In the genomic region with DNA sequence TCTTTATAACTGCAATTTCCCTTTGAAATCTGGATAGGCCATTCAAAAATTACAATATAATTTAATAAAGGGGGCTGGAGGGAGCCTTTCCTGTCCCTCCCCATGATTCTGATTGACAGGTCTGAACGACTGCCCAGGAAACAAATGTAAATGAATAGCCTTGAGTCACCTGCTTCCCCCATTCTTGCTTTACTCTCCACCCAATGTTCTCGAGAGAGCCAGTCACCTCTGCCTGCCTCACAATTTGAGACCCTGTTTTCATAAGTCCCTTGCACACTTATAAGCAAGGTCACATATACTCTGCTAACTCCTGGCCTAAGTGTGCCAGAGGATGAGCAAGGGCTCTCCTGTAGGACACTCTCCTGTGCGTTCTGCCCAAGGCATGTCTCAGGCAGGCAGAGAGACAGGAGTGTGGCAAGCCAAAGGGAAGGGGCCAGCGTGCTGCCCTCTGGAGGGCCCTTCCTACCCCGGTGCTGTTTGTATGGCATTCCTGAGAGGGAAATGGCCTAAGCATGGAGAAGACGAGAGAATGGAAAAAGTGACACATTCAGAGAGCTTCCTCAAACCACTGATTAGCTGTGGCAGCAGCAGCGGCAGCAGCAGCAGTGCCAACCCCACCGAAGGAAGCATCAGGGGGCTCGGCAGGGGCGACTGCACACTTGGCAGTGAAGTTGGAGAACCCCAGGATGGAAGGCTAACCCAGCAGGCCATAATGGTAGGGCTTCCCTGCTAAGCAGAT, we compare ENCODE assay signal across 9 mouse cellular contexts. TPM values are rescaled to one million over a fixed set of nuclear protein-coding genes. Genes with fewer than 3 reads are reported as not detected.
A peak's percentile ranks its signal among the peaks of the same experiment; 100 is the strongest.
DNase-seq lines count a peak whose midpoint lies in the region; ATAC-seq lines count a peak whose summit lies in the region.
"Had no signal": no experiment of that assay in that cellular context is flagged by ENCODE, and none has a peak within 500 bp of the region (broad histone marks: within the 10 kb centered on the region; RNA-seq: fewer than 3 reads in every experiment).

No protein-coding gene starts in this region.

- H3K36me3 ChIP-seq in forebrain, embryonic 15.5 days: no peaks in the 10 kb centered on the region
- H3K36me3 ChIP-seq in limb, embryonic 10.5 days: 0 out of 2 replicates have a peak, but pooled peaks cover 4% of the 10 kb centered on the region
- no peaks in the 10 kb centered on the region for H3K36me3 ChIP-seq in stomach, embryonic 14.5 days (ENCODE audit: control insufficient read depth, insufficient read depth, low read length)

- peak overlapping the region; percentile 39 for H3K27ac ChIP-seq in forebrain, embryonic 15.5 days (replicated peaks)
- H3K27ac ChIP-seq in limb, embryonic 10.5 days: peak overlapping the region; percentile 71
- H3K27ac ChIP-seq in stomach, embryonic 14.5 days (ENCODE audit: low read length): peak overlapping the region; percentile 64

- DNase-seq in left cerebral cortex, postnatal 4 days: peak; percentile 17
- DNase-seq in left cerebral cortex, adult 11 months (ENCODE audit: low spot score): no peak
- DNase-seq in limb, embryonic 10.5 days (ENCODE audit: low spot score): no peak
- no peak for DNase-seq in frontal cortex, postnatal 10 days (ENCODE audit: low spot score in 2 of 2)
- DNase-seq in right cerebral cortex, adult 2 months (ENCODE audit: low spot score in 2 of 2): no peak
- DNase-seq in gastrocnemius, postnatal 14 days: no peak
- DNase-seq: kidney, adult 9 months had no signal

- no peak overlapping the region for H3K9ac ChIP-seq in forebrain, embryonic 15.5 days (replicated peaks)
- H3K9ac ChIP-seq in stomach, embryonic 14.5 days (replicated peaks; ENCODE audit: low read depth, low read length): no peak overlapping the region; the same call in 1 of the 2 replicates

- intact Hi-C loops in left cerebral cortex, postnatal 4 days (cut with DNase I): no loop called here
- intact Hi-C loops in gastrocnemius, postnatal 14 days (cut with DNase I; ENCODE audit: low total_unique reads): no loop called here

- no peak overlapping the region for H3K4me2 ChIP-seq in forebrain, embryonic 15.5 days (replicated peaks)
- peak overlapping the region; percentile 22 for H3K4me2 ChIP-seq in stomach, embryonic 14.5 days (replicated peaks; ENCODE audit: low read depth, low read length)

- H3K4me1 ChIP-seq in forebrain, embryonic 15.5 days: peaks cover 69% of the 10 kb centered on the region
- H3K4me1 ChIP-seq in limb, embryonic 10.5 days: peaks cover 97% of the 10 kb centered on the region
- H3K4me1 ChIP-seq in stomach, embryonic 14.5 days (ENCODE audit: control insufficient read depth, insufficient read depth, low read length): peaks cover 79% of the 10 kb centered on the region

- ATAC-seq in forebrain, embryonic 15.5 days (replicated peaks): no peak
- no peak for ATAC-seq in stomach, embryonic 14.5 days (ENCODE audit: insufficient number of reproducible peaks, insufficient read depth, low FRiP score, low read depth)

- WGBS in forebrain, embryonic 15.5 days: 31% methylated on average over 10 of the region's 10 CpGs
- 31% methylated on average over 10 of the region's 10 CpGs for WGBS in limb, embryonic 10.5 days
- 28% methylated on average over 10 of the region's 10 CpGs for WGBS in stomach, embryonic 14.5 days

- no peaks in the 10 kb centered on the region for H3K27me3 ChIP-seq in forebrain, embryonic 15.5 days
- H3K27me3 ChIP-seq in limb, embryonic 10.5 days (ENCODE audit: low read depth, poor library complexity, severe bottlenecking): no peaks in the 10 kb centered on the region
- no peaks in the 10 kb centered on the region for H3K27me3 ChIP-seq in stomach, embryonic 14.5 days (ENCODE audit: control insufficient read depth, insufficient read depth, low read length)

- no peak overlapping the region for H3K4me3 ChIP-seq in forebrain, embryonic 15.5 days
- peak overlapping the region; percentile 18 for H3K4me3 ChIP-seq in limb, embryonic 10.5 days
- H3K4me3 ChIP-seq in stomach, embryonic 14.5 days (ENCODE audit: low read depth, low read length): no peak overlapping the region

- H3K9me3 ChIP-seq in forebrain, embryonic 15.5 days: no peaks in the 10 kb centered on the region
- no peaks in the 10 kb centered on the region for H3K9me3 ChIP-seq in limb, embryonic 10.5 days (replicated peaks)
- no peaks in the 10 kb centered on the region for H3K9me3 ChIP-seq in stomach, embryonic 14.5 days (ENCODE audit: control insufficient read depth, low read depth, low read length)

RNA-seq across cellular contexts. Expression of gene Ptk7, which starts 5.3 kb away (rescaled TPM):
- 10 to 100 TPM; 29.8 to 30.6 TPM for total RNA-seq in left cerebral cortex, postnatal 4 days (2021)
- polyA plus RNA-seq in forebrain, embryonic 15.5 days (2015; fragmentation: Nextera tagmentation; extraction: Ambion mirVana): 32.1 and 33.0 TPM in 2 replicates
- 102 and 142 TPM in 2 replicates for polyA plus RNA-seq in limb, embryonic 10.5 days (2016; fragmentation: Nextera tagmentation; extraction: Ambion mirVana)
- polyA plus RNA-seq in stomach, embryonic 14.5 days (2014; fragmentation: Nextera tagmentation; extraction: Ambion mirVana): 37.6 and 45.2 TPM in 2 replicates
- 1 to 10 TPM; 5.8 to 7.2 TPM for total RNA-seq in gastrocnemius, postnatal 14 days (2021)

RNA-seq across cellular contexts. Expression of gene Klc4, which starts 21.8 kb away (rescaled TPM):
- total RNA-seq in left cerebral cortex, postnatal 4 days (2021): 10 to 100 TPM; 18.9 to 20.4 TPM
- polyA plus RNA-seq in forebrain, embryonic 15.5 days (2015; fragmentation: Nextera tagmentation; extraction: Ambion mirVana): 41.4 and 45.1 TPM in 2 replicates
- 23.6 and 28.8 TPM in 2 replicates for polyA plus RNA-seq in limb, embryonic 10.5 days (2016; fragmentation: Nextera tagmentation; extraction: Ambion mirVana)
- 31.0 and 32.3 TPM in 2 replicates for polyA plus RNA-seq in stomach, embryonic 14.5 days (2014; fragmentation: Nextera tagmentation; extraction: Ambion mirVana)
- 10 to 100 TPM; 13.7 to 14.9 TPM for total RNA-seq in gastrocnemius, postnatal 14 days (2021)

RNA-seq across cellular contexts. Expression of gene Mrpl2, which starts 22.0 kb away (rescaled TPM):
- 10 to 100 TPM; 34.3 to 43.6 TPM for total RNA-seq in left cerebral cortex, postnatal 4 days (2021)
- polyA plus RNA-seq in forebrain, embryonic 15.5 days (2015; fragmentation: Nextera tagmentation; extraction: Ambion mirVana): 73.7 and 81.9 TPM in 2 replicates
- polyA plus RNA-seq in limb, embryonic 10.5 days (2016; fragmentation: Nextera tagmentation; extraction: Ambion mirVana): 140 and 144 TPM in 2 replicates
- polyA plus RNA-seq in stomach, embryonic 14.5 days (2014; fragmentation: Nextera tagmentation; extraction: Ambion mirVana): 99.2 and 104 TPM in 2 replicates
- total RNA-seq in gastrocnemius, postnatal 14 days (2021): 100 to 1,000 TPM; 102 to 107 TPM

RNA-seq across cellular contexts. Expression of gene Cul7, which starts 26.1 kb away (rescaled TPM):
- 10 to 100 TPM; 64.7 to 71.0 TPM for total RNA-seq in left cerebral cortex, postnatal 4 days (2021)
- 35.9 and 36.5 TPM in 2 replicates for polyA plus RNA-seq in forebrain, embryonic 15.5 days (2015; fragmentation: Nextera tagmentation; extraction: Ambion mirVana)
- polyA plus RNA-seq in limb, embryonic 10.5 days (2016; fragmentation: Nextera tagmentation; extraction: Ambion mirVana): 40.3 and 48.0 TPM in 2 replicates
- 45.9 and 47.2 TPM in 2 replicates for polyA plus RNA-seq in stomach, embryonic 14.5 days (2014; fragmentation: Nextera tagmentation; extraction: Ambion mirVana)
- total RNA-seq in gastrocnemius, postnatal 14 days (2021): 10 to 100 TPM; 20.1 to 25.5 TPM

RNA-seq across cellular contexts. Expression of gene Rrp36, which starts 50.2 kb away (rescaled TPM):
- total RNA-seq in left cerebral cortex, postnatal 4 days (2021): 10 to 100 TPM; 19.0 to 22.7 TPM
- 49.5 and 49.9 TPM in 2 replicates for polyA plus RNA-seq in forebrain, embryonic 15.5 days (2015; fragmentation: Nextera tagmentation; extraction: Ambion mirVana)
- 70.8 and 72.5 TPM in 2 replicates for polyA plus RNA-seq in limb, embryonic 10.5 days (2016; fragmentation: Nextera tagmentation; extraction: Ambion mirVana)
- 52.3 and 53.5 TPM in 2 replicates for polyA plus RNA-seq in stomach, embryonic 14.5 days (2014; fragmentation: Nextera tagmentation; extraction: Ambion mirVana)
- 10 to 100 TPM in 1 of 2 experiments, 1 to 10 TPM in 1; 9.5 to 11.8 TPM for total RNA-seq in gastrocnemius, postnatal 14 days (2021)
